Comparison of ENCODE assay signal across 23 mouse cellular contexts in the genomic region with DNA sequence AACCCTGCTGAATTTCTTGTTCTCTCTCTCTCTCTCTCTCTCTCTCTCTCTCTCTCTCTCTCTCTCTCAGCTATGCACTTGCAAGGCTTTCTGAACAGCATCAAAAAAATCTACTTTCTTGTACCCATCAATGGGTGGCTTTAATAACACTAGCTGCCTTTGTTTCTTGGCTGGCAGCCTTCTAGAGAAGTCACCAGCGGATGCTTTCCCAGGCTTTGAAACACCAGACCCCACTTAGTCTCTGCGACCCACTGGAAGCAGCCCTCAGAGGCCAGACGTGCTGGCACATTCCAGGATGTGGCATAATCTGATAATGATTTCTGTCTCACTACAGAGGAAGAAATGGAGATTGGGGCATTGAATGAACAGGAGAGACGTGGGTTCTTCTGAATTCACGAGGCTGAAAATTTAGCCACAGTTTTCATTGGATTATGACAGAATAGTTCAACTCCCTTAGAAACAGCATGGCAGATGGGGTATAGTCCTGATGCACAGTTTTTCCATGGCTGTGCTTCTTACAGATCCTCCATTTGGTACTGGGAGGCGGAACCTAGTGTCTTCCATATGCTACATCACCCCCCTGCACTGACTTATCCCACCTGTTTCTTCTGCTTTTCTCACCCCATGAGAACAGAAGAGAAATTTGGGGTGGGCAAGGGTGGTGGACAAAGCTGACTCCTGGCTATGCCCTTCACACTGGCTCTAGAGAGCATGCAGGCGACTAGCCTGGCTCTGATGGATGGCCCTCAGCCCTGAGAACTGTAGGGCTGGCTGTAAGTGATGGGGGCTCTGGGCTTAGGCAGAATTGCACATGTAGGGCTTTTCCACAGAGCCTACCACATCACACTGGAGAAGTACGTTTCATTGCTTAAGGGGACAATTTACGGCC.
DNase-seq lines count a peak whose midpoint lies in the region; ATAC-seq and TF ChIP-seq lines count a peak whose summit lies in the region.
"Had no signal": no experiment of that assay in that cellular context is flagged by ENCODE, and none has a peak within 500 bp of the region (broad histone marks: within the 10 kb centered on the region; RNA-seq: fewer than 3 reads in every experiment).

No protein-coding gene starts in this region.

- TF ChIP-seq CTCF in stomach, postnatal 0 days (IDR thresholded peaks at IDR 0.05; ENCODE audit: low read depth): no peak

- no peaks in the 10 kb centered on the region for H3K9me3 ChIP-seq in stomach, embryonic 15.5 days
- H3K9me3 ChIP-seq in stomach, postnatal 0 days (ENCODE audit: control insufficient read depth, low read length): no peaks in the 10 kb centered on the region
- H3K9me3 ChIP-seq in hindbrain, embryonic 15.5 days: no peaks in the 10 kb centered on the region
- H3K9me3 ChIP-seq in kidney, embryonic 14.5 days (ENCODE audit: control insufficient read depth, low read length): no peaks in the 10 kb centered on the region
- H3K9me3 ChIP-seq: embryonic facial prominence, embryonic 12.5 days; forebrain, embryonic 15.5 days; heart, embryonic 12.5 days; kidney, embryonic 15.5 days; liver, embryonic 15.5 days; midbrain, embryonic 10.5 days had no signal

- H3K4me2 ChIP-seq in stomach, embryonic 15.5 days: no peak overlapping the region
- no peak overlapping the region for H3K4me2 ChIP-seq in stomach, postnatal 0 days (replicated peaks; ENCODE audit: low read depth)
- H3K4me2 ChIP-seq in hindbrain, embryonic 15.5 days: no peak overlapping the region
- no peak overlapping the region for H3K4me2 ChIP-seq in kidney, embryonic 14.5 days (replicated peaks; ENCODE audit: low read depth, low read length)
- H3K4me2 ChIP-seq: embryonic facial prominence, embryonic 12.5 days; forebrain, embryonic 15.5 days; heart, embryonic 12.5 days; kidney, embryonic 15.5 days; liver, embryonic 15.5 days had no signal

- TF ChIP-seq EP300 in stomach, postnatal 0 days (optimal IDR thresholded peaks at IDR 0.05): no peak

- intact Hi-C loops in left cerebral cortex, postnatal 14 days (cut with DNase I): no loop called here

- ATAC-seq in stomach, embryonic 15.5 days (ENCODE audit: insufficient read depth, low FRiP score, low read depth): peak; percentile 43; the same call in 1 of the 2 replicates
- ATAC-seq in stomach, postnatal 0 days (ENCODE audit: low FRiP score, low TSS enrichment): no peak
- peak; percentile 66 for ATAC-seq in hindbrain, embryonic 15.5 days (ENCODE audit: low FRiP score, low read depth)
- no peak for ATAC-seq in kidney, embryonic 14.5 days (ENCODE audit: low FRiP score, low TSS enrichment)
- ATAC-seq: forebrain, embryonic 15.5 days; intestine, embryonic 16.5 days had no signal

- WGBS in stomach, embryonic 15.5 days: 70% methylated on average over 9 of the region's 9 CpGs
- 70% methylated on average over 9 of the region's 9 CpGs for WGBS in stomach, postnatal 0 days
- WGBS in hindbrain, embryonic 15.5 days: 56% methylated on average over 9 of the region's 9 CpGs
- 68% methylated on average over 9 of the region's 9 CpGs for WGBS in kidney, embryonic 14.5 days

- H3K27me3 ChIP-seq in stomach, embryonic 15.5 days (replicated peaks): no peaks in the 10 kb centered on the region
- H3K27me3 ChIP-seq in stomach, postnatal 0 days (ENCODE audit: control insufficient read depth, insufficient read depth, low read length): no peaks in the 10 kb centered on the region
- H3K27me3 ChIP-seq in hindbrain, embryonic 15.5 days: no peaks in the 10 kb centered on the region
- no peaks in the 10 kb centered on the region for H3K27me3 ChIP-seq in kidney, embryonic 14.5 days (ENCODE audit: control insufficient read depth, insufficient read depth, low read length)
- H3K27me3 ChIP-seq: embryonic facial prominence, embryonic 12.5 days; forebrain, embryonic 15.5 days; heart, embryonic 12.5 days; kidney, embryonic 15.5 days; liver, embryonic 15.5 days had no signal

- no peak overlapping the region for H3K27ac ChIP-seq in stomach, embryonic 15.5 days
- no peak overlapping the region for H3K27ac ChIP-seq in stomach, postnatal 0 days (replicated peaks)
- peak overlapping the region; percentile 59 for H3K27ac ChIP-seq in hindbrain, embryonic 15.5 days (replicated peaks)
- no peak overlapping the region for H3K27ac ChIP-seq in kidney, embryonic 14.5 days (ENCODE audit: low read depth, low read length)
- H3K27ac ChIP-seq: embryonic facial prominence, embryonic 12.5 days; forebrain, embryonic 15.5 days; kidney, embryonic 15.5 days; left cerebral cortex, adult 2 months; liver, embryonic 15.5 days; macrophage; midbrain, embryonic 10.5 days had no signal

- H3K36me3 ChIP-seq in stomach, embryonic 15.5 days: no peaks in the 10 kb centered on the region
- H3K36me3 ChIP-seq in stomach, postnatal 0 days (ENCODE audit: control insufficient read depth, insufficient read depth, low read length): no peaks in the 10 kb centered on the region
- no peaks in the 10 kb centered on the region for H3K36me3 ChIP-seq in hindbrain, embryonic 15.5 days
- H3K36me3 ChIP-seq in kidney, embryonic 14.5 days (ENCODE audit: control insufficient read depth, insufficient read depth, low read length): no peaks in the 10 kb centered on the region
- H3K36me3 ChIP-seq: embryonic facial prominence, embryonic 12.5 days; forebrain, embryonic 15.5 days; heart, embryonic 12.5 days; kidney, embryonic 15.5 days; liver, embryonic 15.5 days; midbrain, embryonic 10.5 days had no signal

- peak; percentile 9 to 20 for DNase-seq in left cerebral cortex, postnatal 14 days (ENCODE audit: low spot score in 2 of 2)
- DNase-seq in left cerebral cortex, adult 11 months (ENCODE audit: low spot score): no peak
- DNase-seq in stomach, postnatal 0 days (ENCODE audit: low spot score): no peak
- no peak for DNase-seq in adrenal gland, adult 18-20 months (ENCODE audit: low spot score in 2 of 2)
- DNase-seq: adrenal gland, adult 2 months; cerebellum, adult 9-10 months; heart, postnatal 14 days; kidney, postnatal 4 days; right cerebral cortex, adult 18-20 months; thymus, postnatal 4 days had no signal

- no peaks in the 10 kb centered on the region for H3K4me1 ChIP-seq in stomach, embryonic 15.5 days
- no peaks in the 10 kb centered on the region; the same call in 1 of the 2 replicates for H3K4me1 ChIP-seq in stomach, postnatal 0 days (replicated peaks; ENCODE audit: control insufficient read depth, insufficient read depth)
- H3K4me1 ChIP-seq in hindbrain, embryonic 15.5 days (replicated peaks): peaks cover 9% of the 10 kb centered on the region
- peaks cover 5% of the 10 kb centered on the region; the same call in 1 of the 2 replicates for H3K4me1 ChIP-seq in kidney, embryonic 14.5 days (ENCODE audit: control insufficient read depth, insufficient read depth, low read length)
- H3K4me1 ChIP-seq: liver, embryonic 15.5 days; midbrain, embryonic 10.5 days had no signal

- no peak overlapping the region for H3K4me3 ChIP-seq in stomach, embryonic 15.5 days (replicated peaks)
- no peak overlapping the region for H3K4me3 ChIP-seq in stomach, postnatal 0 days (ENCODE audit: low read depth, low read length)
- H3K4me3 ChIP-seq in hindbrain, embryonic 15.5 days: no peak overlapping the region
- no peak overlapping the region for H3K4me3 ChIP-seq in kidney, embryonic 14.5 days (ENCODE audit: low read length)
- H3K4me3 ChIP-seq: embryonic facial prominence, embryonic 12.5 days; erythroblast, embryonic 14.5 days; forebrain, embryonic 15.5 days; heart, embryonic 12.5 days; kidney, embryonic 15.5 days; left cerebral cortex, adult 2 months; liver, embryonic 15.5 days; midbrain, embryonic 10.5 days had no signal

- no peak overlapping the region for H3K9ac ChIP-seq in stomach, embryonic 15.5 days
- no peak overlapping the region for H3K9ac ChIP-seq in stomach, postnatal 0 days (ENCODE audit: low read length)
- no peak overlapping the region for H3K9ac ChIP-seq in hindbrain, embryonic 15.5 days
- H3K9ac ChIP-seq in kidney, embryonic 14.5 days (ENCODE audit: low read depth, low read length): no peak overlapping the region
- H3K9ac ChIP-seq: embryonic facial prominence, embryonic 12.5 days; forebrain, embryonic 15.5 days; heart, embryonic 12.5 days; kidney, embryonic 15.5 days; liver, embryonic 15.5 days had no signal

Comparison
In these comparisons a context has a peak if more than half of its experiments do, and no peak if none do; other contexts are left out.
1. DNase-seq: peak in left cerebral cortex, postnatal 14 days (2 of 2); none in left cerebral cortex, adult 11 months (single experiment), stomach, postnatal 0 days (single experiment) and adrenal gland, adult 18-20 months (0 of 2).
2. ATAC-seq: peak in stomach, embryonic 15.5 days (single experiment) and hindbrain, embryonic 15.5 days (single experiment); none in stomach, postnatal 0 days (single experiment) and kidney, embryonic 14.5 days (single experiment).